Mouse (Mus musculus) embryonic facial prominence, embryonic 12.5 days (tissue): ENCODE data around the gene Nhlrc4. TPM values are rescaled to one million over a fixed set of nuclear protein-coding genes. Genes with fewer than 3 reads are reported as not detected.

ENCODE experiments used
- ATAC-seq: fragments of 200-750 bp; cut with Nextera tagmentation; 2 replicates; pipeline ENCODE4 v1.8.0; 2017; ENCODE audit not compliant: insufficient number of reproducible peaks, insufficient read depth, low FRiP score, low TSS enrichment
- H3K27ac ChIP-seq: fragments of 300-500 bp; sonication (generic); 2 replicates; pipeline ENCODE4 v1.5.1; 2016; ENCODE audit warnings: mild to moderate bottlenecking
- H3K27me3 ChIP-seq: fragments of 300-500 bp; sonication (generic); 2 replicates; pipeline ENCODE4 v1.6.1; 2016; ENCODE audit warnings: mild to moderate bottlenecking, moderate library complexity
- H3K36me3 ChIP-seq: fragments of 300-500 bp; sonication (generic); 2 replicates; pipeline ENCODE4 v1.6.1; 2016; ENCODE audit warnings: mild to moderate bottlenecking
- H3K4me1 ChIP-seq: fragments of 300-500 bp; sonication (generic); 2 replicates; pipeline ENCODE4 v1.6.1; 2016
- H3K4me2 ChIP-seq: fragments of 300-500 bp; sonication (generic); replicated peaks from 2 replicates; pipeline ENCODE4 v1.6.1; 2016; ENCODE audit warnings: mild to moderate bottlenecking, moderate library complexity
- H3K4me3 ChIP-seq: fragments of 300-500 bp; sonication (generic); 2 replicates; pipeline ENCODE4 v1.5.1; 2016; ENCODE audit warnings: mild to moderate bottlenecking
- H3K9ac ChIP-seq: fragments of 300-500 bp; sonication (generic); 2 replicates; pipeline ENCODE4 v1.6.1; 2016; ENCODE audit warnings: mild to moderate bottlenecking, moderate library complexity
- H3K9me3 ChIP-seq: fragments of 300-500 bp; sonication (generic); 2 replicates; pipeline ENCODE4 v1.6.1; 2016; ENCODE audit warnings: mild to moderate bottlenecking, moderate library complexity
- WGBS: fragments of 180-500 bp; shearing (Covaris S2); methylation state at CpG from one replicate; pipeline ENCODE4 v1.1.7; 2016; 5-methylcytosine and 5-hydroxymethylcytosine counted together
- polyA plus RNA-seq: library from polyadenylated mRNA; unstranded; fragments of >200 nt; fragmentation: Nextera tagmentation; extraction: Ambion mirVana; gene quantifications from 2 replicates; pipeline ENCODE4 v1.2.1, GENCODE M21; 2016

Gene Nhlrc4
- polyA plus RNA-seq, 1 experiment from 2014 or later: 0.14 TPM

DNA sequence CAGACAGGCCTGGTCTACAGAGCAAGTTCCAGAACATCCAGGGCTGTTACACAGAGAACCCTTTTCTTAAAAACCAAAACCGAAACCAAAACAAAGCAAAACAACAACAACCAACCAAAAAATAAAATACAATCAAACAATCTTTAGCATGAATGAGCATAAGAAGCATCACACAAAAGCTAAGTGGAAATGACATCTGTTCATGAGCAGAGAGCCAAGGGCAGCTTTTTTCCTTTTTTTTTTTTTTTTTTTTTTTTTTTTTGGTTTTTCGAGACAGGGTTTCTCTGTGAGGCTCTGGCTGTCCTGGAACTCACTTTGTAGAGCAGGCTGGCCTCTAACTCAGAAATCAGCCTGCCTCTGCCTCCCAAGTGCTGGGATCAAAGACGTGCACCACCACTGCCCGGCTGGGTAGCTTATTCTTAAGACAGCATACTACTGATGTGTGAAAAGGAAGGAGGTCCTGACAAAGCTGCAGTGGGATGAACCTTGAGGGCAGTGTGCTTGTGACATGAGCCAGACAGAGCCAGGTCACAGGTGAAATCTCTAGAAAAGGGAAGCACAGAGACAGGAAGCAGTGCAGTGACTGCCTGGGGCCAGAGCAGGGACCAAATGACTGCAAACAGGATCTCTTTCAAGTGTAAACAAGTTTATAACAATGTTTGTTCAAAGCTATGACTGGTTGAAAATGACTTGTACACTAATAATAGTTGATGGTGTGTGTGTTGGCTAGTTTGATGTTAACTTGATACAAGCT, 26.4 kb upstream of the Nhlrc4 start:
- 83% methylated on average over 4 of the region's 4 CpGs for WGBS
- Histone ChIP-seq H3K27ac (no peak overlapping the region), H3K9me3 (no peaks in the 10 kb centered on the region), H3K27me3 (no peaks in the 10 kb centered on the region), H3K4me3 (no peak overlapping the region), H3K36me3 (no peaks in the 10 kb centered on the region), H3K4me2 (no peak overlapping the region), H3K4me1 (no peaks in the 10 kb centered on the region), H3K9ac (no peak overlapping the region)
- no peak for ATAC-seq

DNA sequence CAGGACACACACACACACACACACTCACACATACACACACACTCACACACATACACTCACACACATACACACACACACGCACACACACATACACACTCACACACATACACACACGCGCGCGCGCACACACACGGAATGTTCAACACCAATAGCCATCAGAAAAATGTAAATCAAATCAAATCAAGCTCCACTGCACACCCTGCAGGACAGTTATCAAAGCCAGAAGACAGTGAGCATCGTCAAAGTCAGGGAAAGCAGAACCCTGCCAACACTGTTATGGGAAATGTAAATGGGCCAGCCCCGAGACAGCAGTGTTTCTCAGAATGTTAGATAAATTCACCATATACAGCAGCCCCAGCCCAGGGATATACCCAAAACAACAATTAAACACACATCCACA, 25.7 kb upstream of the Nhlrc4 start:
- no peak overlapping the region for H3K9ac ChIP-seq
- no peaks in the 10 kb centered on the region for H3K9me3 ChIP-seq
- no peaks in the 10 kb centered on the region for H3K36me3 ChIP-seq
- WGBS: 94% methylated on average over 9 of the region's 9 CpGs
- H3K27me3 ChIP-seq: no peaks in the 10 kb centered on the region
- H3K4me1 ChIP-seq: no peaks in the 10 kb centered on the region
- H3K4me2 ChIP-seq: no peak overlapping the region
- H3K4me3 ChIP-seq: no peak overlapping the region
- H3K27ac ChIP-seq: no peak overlapping the region
- ATAC-seq: no peak

- Histone ChIP-seq H3K27me3 (no peaks in the 10 kb centered on the region), H3K9ac (no peak overlapping the region), H3K4me3 (no peak overlapping the region), H3K27ac (no peak overlapping the region), H3K4me1 (no peaks in the 10 kb centered on the region), H3K4me2 (no peak overlapping the region), H3K36me3 (peaks cover 19% of the 10 kb centered on the region), H3K9me3 (no peaks in the 10 kb centered on the region)
- no peak for ATAC-seq
- 75% methylated on average over 1 of the region's 1 CpGs for WGBS
Measured at GRCm38 (mm10) chr17:25968176-25968575, 23.4 kb upstream of the Nhlrc4 start.

- Histone ChIP-seq H3K4me2 (no peak overlapping the region), H3K9ac (no peak overlapping the region), H3K27me3 (no peaks in the 10 kb centered on the region), H3K9me3 (no peaks in the 10 kb centered on the region), H3K4me3 (no peak overlapping the region), H3K4me1 (no peaks in the 10 kb centered on the region), H3K27ac (no peak overlapping the region), H3K36me3 (peaks cover 24% of the 10 kb centered on the region)
- no peak for ATAC-seq
- 79% methylated on average over 3 of the region's 3 CpGs for whole genome bisulfite sequencing
Measured at GRCm38 (mm10) chr17:25967652-25968051, 22.9 kb upstream of the Nhlrc4 start.

- H3K36me3 ChIP-seq: peaks cover 56% of the 10 kb centered on the region
- H3K27ac ChIP-seq: no peak overlapping the region
- 91% methylated on average over 7 of the region's 7 CpGs for WGBS
- H3K4me2 ChIP-seq: no peak overlapping the region
- H3K4me3 ChIP-seq: no peak overlapping the region
- no peaks in the 10 kb centered on the region for H3K4me1 ChIP-seq
- no peak for ATAC-seq
- H3K27me3 ChIP-seq: no peaks in the 10 kb centered on the region
- H3K9ac ChIP-seq: no peak overlapping the region
- no peaks in the 10 kb centered on the region for H3K9me3 ChIP-seq
Measured at GRCm38 (mm10) chr17:25964271-25964670, 19.5 kb upstream of the Nhlrc4 start.

GRCm38 (mm10) chr17:25962413-25962905, 17.7 kb upstream of the Nhlrc4 start:
- Histone ChIP-seq H3K4me3 (no peak overlapping the region), H3K27me3 (no peaks in the 10 kb centered on the region), H3K4me1 (peaks cover 3% of the 10 kb centered on the region; the same call in 1 of the 2 replicates), H3K4me2 (no peak overlapping the region), H3K36me3 (peaks cover 68% of the 10 kb centered on the region), H3K27ac (no peak overlapping the region), H3K9ac (no peak overlapping the region), H3K9me3 (no peaks in the 10 kb centered on the region)
- no peak for ATAC-seq
- 89% methylated on average over 7 of the region's 7 CpGs for WGBS

DNA sequence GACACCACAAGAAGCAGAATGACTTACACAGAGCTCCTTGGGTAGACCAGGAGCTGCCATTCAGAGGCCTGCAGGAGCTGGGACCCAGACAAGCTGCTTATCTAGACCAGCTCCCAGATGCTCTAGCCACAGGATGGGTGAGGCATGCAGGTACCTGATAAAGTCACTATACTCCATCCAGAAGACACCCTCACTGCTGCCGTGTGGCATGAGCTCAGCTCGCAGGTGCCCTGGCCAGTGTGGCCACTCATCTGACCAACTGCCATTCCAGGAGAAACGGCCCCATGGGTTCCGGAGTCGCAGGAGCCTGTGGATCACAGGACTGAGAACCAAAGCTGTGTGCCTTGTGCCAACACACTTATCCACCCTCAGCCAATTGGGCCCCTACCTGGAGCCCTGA, 16.8 kb upstream of the Nhlrc4 start:
- peaks cover 68% of the 10 kb centered on the region for H3K36me3 ChIP-seq
- no peak overlapping the region for H3K4me2 ChIP-seq
- ATAC-seq: no peak
- H3K9ac ChIP-seq: no peak overlapping the region
- H3K4me3 ChIP-seq: no peak overlapping the region
- no peak overlapping the region for H3K27ac ChIP-seq
- H3K9me3 ChIP-seq: no peaks in the 10 kb centered on the region
- peaks cover 4% of the 10 kb centered on the region; the same call in 1 of the 2 replicates for H3K4me1 ChIP-seq
- no peaks in the 10 kb centered on the region for H3K27me3 ChIP-seq
- WGBS: 95% methylated on average over 5 of the region's 5 CpGs

DNA sequence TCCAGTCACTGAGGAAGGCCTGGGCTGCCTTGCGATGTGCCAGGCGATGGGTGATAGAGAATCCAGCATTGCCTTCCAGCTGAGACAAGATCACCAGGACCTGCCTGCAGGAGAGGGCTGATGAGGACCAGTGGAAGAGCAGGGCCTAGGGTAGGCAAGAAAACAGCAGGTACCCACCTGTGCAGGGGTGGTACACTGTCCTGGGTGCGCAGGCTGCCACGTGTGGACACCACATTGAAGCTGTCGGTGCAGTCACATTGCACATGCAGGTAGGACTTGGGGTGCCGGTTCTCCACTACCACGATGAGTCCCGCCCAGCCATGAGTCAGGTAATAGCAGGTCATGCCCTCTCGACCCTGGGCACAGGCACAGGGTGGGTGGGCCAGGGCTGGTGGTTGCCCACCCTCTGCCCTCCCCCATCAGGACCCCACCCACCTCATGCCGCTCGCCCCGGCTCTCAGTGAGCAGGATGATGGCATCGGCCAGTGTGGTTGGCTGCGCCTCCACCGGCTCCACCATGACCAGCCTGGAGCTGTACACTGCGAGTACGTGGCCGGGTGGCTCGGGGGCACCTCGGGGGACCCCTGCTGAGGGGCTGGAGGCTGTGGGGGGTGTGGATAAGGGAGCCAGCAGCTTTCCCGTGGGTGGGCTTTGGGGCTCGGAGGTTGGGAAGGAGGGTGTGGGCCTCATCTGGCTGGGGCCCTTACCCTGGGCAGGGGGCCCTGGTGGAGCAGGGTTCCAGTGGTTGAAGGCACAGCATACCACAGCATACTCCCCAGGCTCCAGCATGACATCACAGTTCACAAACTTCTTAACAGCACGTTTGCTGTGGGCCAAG, 15.1 kb upstream of the Nhlrc4 start:
- WGBS: 92% methylated on average over 23 of the region's 23 CpGs
- peaks cover 4% of the 10 kb centered on the region; the same call in 1 of the 2 replicates for H3K4me1 ChIP-seq
- no peaks in the 10 kb centered on the region for H3K9me3 ChIP-seq
- 0 out of 2 replicates have a peak, but pooled peaks cover under 1% of the 10 kb centered on the region for H3K27me3 ChIP-seq
- H3K9ac ChIP-seq: no peak overlapping the region
- no peak overlapping the region for H3K27ac ChIP-seq
- no peak overlapping the region for H3K4me3 ChIP-seq
- H3K36me3 ChIP-seq: peaks cover 64% of the 10 kb centered on the region
- no peak for ATAC-seq
- no peak overlapping the region for H3K4me2 ChIP-seq

- 91% methylated on average over 11 of the region's 11 CpGs for WGBS
Measured at GRCm38 (mm10) chr17:25958771-25959494, 14.2 kb upstream of the Nhlrc4 start.

DNA sequence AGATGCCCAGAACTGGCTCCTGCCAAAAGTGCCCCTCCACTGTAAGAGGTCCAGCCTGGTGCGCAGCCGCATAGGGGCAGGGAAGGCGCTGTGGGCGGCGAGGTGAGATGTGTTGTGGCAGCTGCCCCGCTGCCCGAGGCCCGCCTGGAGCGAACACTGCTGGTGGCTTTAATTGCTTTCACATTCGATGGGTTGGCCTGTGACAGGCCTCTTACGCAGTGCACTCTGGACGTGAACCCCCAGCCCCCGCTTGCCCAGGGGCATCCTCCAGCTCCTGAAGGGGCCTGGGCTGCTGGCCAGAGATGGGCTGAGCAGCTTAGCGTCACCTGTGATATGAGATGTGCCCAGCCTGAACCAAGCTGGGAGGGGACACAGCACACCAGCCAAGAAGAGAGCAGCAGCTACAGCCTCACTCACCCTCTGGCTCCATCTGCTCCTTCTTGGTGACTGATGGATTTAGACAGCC, 12.9 kb upstream of the Nhlrc4 start:
- Histone ChIP-seq H3K27me3 (peaks cover 19% of the 10 kb centered on the region), H3K36me3 (peaks cover 43% of the 10 kb centered on the region), H3K27ac (no peak overlapping the region), H3K9ac (no peak overlapping the region), H3K4me1 (peaks cover 4% of the 10 kb centered on the region; the same call in 1 of the 2 replicates), H3K4me2 (no peak overlapping the region), H3K4me3 (no peak overlapping the region), H3K9me3 (no peaks in the 10 kb centered on the region)
- WGBS: 75% methylated on average over 14 of the region's 14 CpGs
- no peak for ATAC-seq

More at GRCm38 (mm10) chr17:25958771-25959494, 14.2 kb upstream of the Nhlrc4 start:
- Histone ChIP-seq H3K4me3 (no peak overlapping the region), H3K9ac (no peak overlapping the region), H3K4me1 (peaks cover 4% of the 10 kb centered on the region; the same call in 1 of the 2 replicates), H3K9me3 (no peaks in the 10 kb centered on the region), H3K36me3 (peaks cover 56% of the 10 kb centered on the region), H3K27ac (no peak overlapping the region), H3K27me3 (0 out of 2 replicates have a peak, but pooled peaks cover 8% of the 10 kb centered on the region), H3K4me2 (no peak overlapping the region)
- no peak for ATAC-seq

DNA sequence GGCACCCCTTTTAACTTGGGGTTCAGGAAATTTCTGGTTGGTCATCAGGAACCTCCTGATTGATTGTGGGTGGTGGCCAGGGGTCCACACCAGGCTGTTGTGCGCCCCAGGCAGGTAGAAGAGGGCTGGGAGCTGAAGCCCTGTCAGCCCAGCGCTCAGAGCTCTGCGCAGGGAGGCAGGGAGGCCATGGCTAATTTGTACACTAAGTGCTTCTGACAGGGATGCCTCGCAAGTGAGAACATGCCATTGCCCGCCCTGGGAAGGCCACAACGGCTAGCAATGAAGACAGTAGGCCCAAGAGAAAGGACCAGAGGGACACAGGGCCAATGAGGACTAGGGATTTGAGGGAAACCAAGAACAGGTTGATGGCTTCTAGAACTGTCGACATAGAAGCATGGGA, 11.9 kb upstream of the Nhlrc4 start:
- ATAC-seq: no peak
- peaks cover 10% of the 10 kb centered on the region; the same call in 1 of the 2 replicates for H3K4me1 ChIP-seq
- no peak overlapping the region for H3K27ac ChIP-seq
- H3K9ac ChIP-seq: no peak overlapping the region
- no peaks in the 10 kb centered on the region for H3K9me3 ChIP-seq
- H3K4me3 ChIP-seq: no peak overlapping the region
- H3K4me2 ChIP-seq: no peak overlapping the region
- H3K36me3 ChIP-seq: peaks cover 33% of the 10 kb centered on the region
- H3K27me3 ChIP-seq: peaks cover 29% of the 10 kb centered on the region
- WGBS: 72% methylated on average over 7 of the region's 7 CpGs
